9 mouse cellular contexts compared by ENCODE assay signal in the genomic region with DNA sequence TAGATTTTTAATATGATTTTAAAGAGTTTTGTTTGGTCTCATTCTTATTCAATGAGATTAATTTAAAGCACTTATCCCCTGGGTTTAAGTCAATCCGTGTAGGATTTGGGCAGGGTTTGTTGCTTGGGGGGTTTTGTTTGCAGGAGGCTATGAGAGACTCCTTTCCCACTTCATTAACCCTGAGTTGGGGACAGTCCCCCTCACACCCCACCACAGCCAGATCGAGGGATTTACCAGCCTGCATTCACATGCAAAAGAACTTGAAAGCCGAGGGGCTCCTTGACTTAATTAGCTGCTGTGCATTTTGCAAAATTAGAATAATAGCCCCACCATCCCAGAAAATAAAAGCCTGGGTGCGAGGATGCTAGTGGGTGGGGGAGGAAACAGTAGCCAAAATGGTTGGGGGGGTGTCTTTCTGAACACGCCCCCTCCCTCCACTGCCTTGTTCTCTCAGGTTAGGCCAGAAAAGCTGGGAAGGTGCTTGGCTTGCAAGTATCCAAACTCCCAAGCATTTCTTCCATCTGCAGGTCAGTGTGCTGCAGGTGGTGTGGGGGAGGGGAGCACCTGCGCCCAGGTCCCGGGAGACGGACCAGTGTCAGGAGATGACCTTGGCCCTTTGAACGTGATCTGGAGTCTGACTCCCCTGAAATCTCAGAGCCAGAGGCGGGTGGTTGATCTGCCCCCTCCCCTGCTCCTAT. TPM values are rescaled to one million over a fixed set of nuclear protein-coding genes. Genes with fewer than 3 reads are reported as not detected.
A peak's percentile ranks its signal among the peaks of the same experiment; 100 is the strongest.
DNase-seq lines count a peak whose midpoint lies in the region; ATAC-seq lines count a peak whose summit lies in the region.
"Had no signal": no experiment of that assay in that cellular context is flagged by ENCODE, and none has a peak within 500 bp of the region (broad histone marks: within the 10 kb centered on the region; RNA-seq: fewer than 3 reads in every experiment).

No protein-coding gene starts in this region.

- no peaks in the 10 kb centered on the region for H3K9me3 ChIP-seq in lung, embryonic 16.5 days (ENCODE audit: control insufficient read depth, low read length)
- no peaks in the 10 kb centered on the region for H3K9me3 ChIP-seq in limb, embryonic 12.5 days
- H3K9me3 ChIP-seq in stomach, embryonic 15.5 days, result no peaks in the 10 kb centered on the region

- no peak for ATAC-seq in lung, embryonic 16.5 days (ENCODE audit: low read depth)
- no peak for ATAC-seq in limb, embryonic 12.5 days (ENCODE audit: insufficient number of reproducible peaks, insufficient read depth, low FRiP score, low TSS enrichment, low read depth)
- no peak for ATAC-seq in stomach, embryonic 15.5 days (ENCODE audit: insufficient read depth, low FRiP score, low read depth)

- H3K27me3 ChIP-seq in lung, embryonic 16.5 days (ENCODE audit: control insufficient read depth, insufficient read depth, low read depth, low read length), result peaks cover 55% of the 10 kb centered on the region
- peaks cover 77% of the 10 kb centered on the region for H3K27me3 ChIP-seq in limb, embryonic 12.5 days
- peaks cover 60% of the 10 kb centered on the region for H3K27me3 ChIP-seq in stomach, embryonic 15.5 days (replicated peaks)

- peak; percentile 46 to 58 for DNase-seq in cerebellum, postnatal 14 days
- no peak for DNase-seq in cerebellum, adult 11-12 months
- DNase-seq in lung, postnatal 36 days, result no peak
- no peak for DNase-seq in right cerebral cortex, postnatal 25 days
- DNase-seq in right cerebral cortex, adult 2 months (ENCODE audit: low spot score in 2 of 2), result no peak
- DNase-seq: layer of hippocampus, postnatal 36 days had no signal

- H3K36me3 ChIP-seq in lung, embryonic 16.5 days (ENCODE audit: control insufficient read depth, insufficient read depth, low read length), result 0 out of 2 replicates have a peak, but pooled peaks cover 2% of the 10 kb centered on the region
- peaks cover 22% of the 10 kb centered on the region for H3K36me3 ChIP-seq in limb, embryonic 12.5 days
- no peaks in the 10 kb centered on the region; the same call in 1 of the 2 replicates for H3K36me3 ChIP-seq in stomach, embryonic 15.5 days

- H3K4me2 ChIP-seq in lung, embryonic 16.5 days (ENCODE audit: low read depth, low read length), result peak overlapping the region; percentile 17; the same call in 1 of the 2 replicates
- H3K4me2 ChIP-seq in limb, embryonic 12.5 days, result peak overlapping the region; percentile 47
- peak overlapping the region; percentile 39 for H3K4me2 ChIP-seq in stomach, embryonic 15.5 days

- peaks cover 6% of the 10 kb centered on the region; the same call in 1 of the 2 replicates for H3K4me1 ChIP-seq in lung, embryonic 16.5 days (replicated peaks; ENCODE audit: control insufficient read depth, insufficient read depth, low read length)
- H3K4me1 ChIP-seq in limb, embryonic 12.5 days (replicated peaks), result peaks cover 22% of the 10 kb centered on the region
- peaks cover 16% of the 10 kb centered on the region; the same call in 1 of the 2 replicates for H3K4me1 ChIP-seq in stomach, embryonic 15.5 days

- H3K9ac ChIP-seq in lung, embryonic 16.5 days (ENCODE audit: low read length), result no peak overlapping the region
- peak overlapping the region; percentile 34 for H3K9ac ChIP-seq in limb, embryonic 12.5 days (replicated peaks)
- H3K9ac ChIP-seq in stomach, embryonic 15.5 days, result no peak overlapping the region

- WGBS in lung, embryonic 16.5 days, result 9% methylated on average over 10 of the region's 10 CpGs
- WGBS in limb, embryonic 12.5 days, result 1% methylated on average over 10 of the region's 10 CpGs
- WGBS in stomach, embryonic 15.5 days, result 10% methylated on average over 10 of the region's 10 CpGs

- H3K27ac ChIP-seq in lung, embryonic 16.5 days (ENCODE audit: low read length), result no peak overlapping the region
- no peak overlapping the region for H3K27ac ChIP-seq in limb, embryonic 12.5 days
- H3K27ac ChIP-seq in stomach, embryonic 15.5 days, result no peak overlapping the region

- peak overlapping the region; percentile 14 for H3K4me3 ChIP-seq in lung, embryonic 16.5 days (ENCODE audit: low read length)
- peak overlapping the region; percentile 25 for H3K4me3 ChIP-seq in limb, embryonic 12.5 days (replicated peaks)
- H3K4me3 ChIP-seq in stomach, embryonic 15.5 days (replicated peaks), result 0 out of 2 replicates have a peak overlapping the region, but pooled peaks have one; percentile 14

RNA-seq across cellular contexts. Expression of a gene that starts 8.6 kb away (rescaled TPM):
- 0.28 TPM in 1 of 2 replicates, not detected in the other for polyA plus RNA-seq in lung, embryonic 16.5 days (2015; fragmentation: Nextera tagmentation; extraction: Ambion mirVana)
- not detected in 2 replicates for polyA plus RNA-seq in limb, embryonic 12.5 days (2016; fragmentation: Nextera tagmentation; extraction: Ambion mirVana)
- polyA plus RNA-seq in stomach, embryonic 15.5 days (2015; fragmentation: Nextera tagmentation; extraction: Ambion mirVana), result 0.12 TPM in 1 of 2 replicates, not detected in the other

Comparison
In these comparisons a context has a peak if more than half of its experiments do, and no peak if none do; other contexts are left out.
1. DNase-seq: peak in cerebellum, postnatal 14 days (2 of 2); none in cerebellum, adult 11-12 months (single experiment), lung, postnatal 36 days (single experiment), right cerebral cortex, postnatal 25 days (single experiment) and right cerebral cortex, adult 2 months (0 of 2).
2. Peak in every context shown above with its lines, with median percentiles within 50 percentile points of each other: H3K4me2 ChIP-seq and H3K4me3 ChIP-seq.